Mouse (Mus musculus) layer of hippocampus, postnatal 14 days (tissue): ENCODE results near the gene Gm28710. TPM values are rescaled to one million over a fixed set of nuclear protein-coding genes. Genes with fewer than 3 reads are reported as not detected.

Source experiments
- DNase-seq, 2 experiments: peaks; one replicate each; pipeline ENCODE4 v3.0.0; 2021 to 2022; ENCODE audit warnings: low spot score in 2 of 2, mixed read lengths in 1 of 2
- long read RNA-seq, 2 experiments: library from polyadenylated mRNA; stranded (forward); transcript quantifications; one replicate each; pipeline ENCODE4 v2.0.0; 2021
- total RNA-seq, 2 experiments: library from RNA; stranded (reverse); gene quantifications; 2 replicates each; pipeline ENCODE4 v1.2.3; 2021

Gene Gm28710
- not detected for total RNA-seq
- long read RNA-seq, experiment 1: 0 reads
- long read RNA-seq, experiment 2: 0 reads

DNA sequence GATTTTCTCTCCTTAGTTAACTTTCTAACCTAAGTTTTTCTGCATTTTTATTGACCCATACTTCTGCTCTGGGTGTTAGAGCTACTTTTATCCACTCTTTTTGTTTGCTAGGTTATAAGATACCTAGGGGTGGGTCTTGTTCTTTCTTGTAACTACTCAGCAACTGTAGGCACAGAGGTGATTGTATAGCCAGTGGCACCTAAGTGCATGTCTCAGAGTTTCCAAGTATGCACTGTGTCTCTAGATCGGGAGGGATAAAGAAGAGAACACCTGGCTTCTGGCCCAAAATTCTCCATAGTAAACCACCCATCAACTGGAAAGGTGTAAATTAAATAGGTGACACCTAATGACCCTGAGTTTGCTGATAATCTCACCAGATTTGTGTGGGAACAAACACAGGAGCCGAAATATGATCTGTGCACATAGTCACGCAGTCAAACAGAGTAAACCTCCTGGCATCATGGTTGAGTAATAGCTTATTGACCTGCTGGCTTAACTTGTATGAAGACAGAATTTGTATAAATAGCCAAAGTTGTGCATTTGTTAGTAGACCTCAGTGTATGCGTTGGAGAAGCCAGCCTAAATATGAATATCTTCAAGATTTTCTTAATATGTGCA, at the start of gene Gm28710:
Gene Gm28710, plus strand, starts transcription at position 568 of the 618 bp plus-strand sequence.
- no peak for DNase-seq

DNA sequence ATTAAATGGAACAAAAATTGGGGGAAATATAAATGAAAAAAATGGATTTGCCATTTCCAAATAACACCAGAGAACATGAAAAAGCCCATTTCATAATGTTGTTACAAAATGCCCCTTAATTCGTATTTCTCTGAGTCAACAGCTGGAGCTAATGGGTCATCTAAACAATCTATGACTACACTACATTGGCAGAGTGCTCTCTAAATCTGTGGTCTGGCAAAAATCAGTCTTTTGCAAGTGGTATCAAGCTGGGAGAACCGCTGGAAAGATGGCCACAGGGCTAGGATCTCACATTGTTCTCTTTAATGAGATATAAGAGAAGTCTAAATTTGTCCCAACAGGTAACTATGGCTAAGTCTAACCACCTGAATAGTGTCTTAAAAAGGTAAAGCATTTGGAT, 14.4 kb upstream of the Gm28710 start:
- DNase-seq: no peak

DNA sequence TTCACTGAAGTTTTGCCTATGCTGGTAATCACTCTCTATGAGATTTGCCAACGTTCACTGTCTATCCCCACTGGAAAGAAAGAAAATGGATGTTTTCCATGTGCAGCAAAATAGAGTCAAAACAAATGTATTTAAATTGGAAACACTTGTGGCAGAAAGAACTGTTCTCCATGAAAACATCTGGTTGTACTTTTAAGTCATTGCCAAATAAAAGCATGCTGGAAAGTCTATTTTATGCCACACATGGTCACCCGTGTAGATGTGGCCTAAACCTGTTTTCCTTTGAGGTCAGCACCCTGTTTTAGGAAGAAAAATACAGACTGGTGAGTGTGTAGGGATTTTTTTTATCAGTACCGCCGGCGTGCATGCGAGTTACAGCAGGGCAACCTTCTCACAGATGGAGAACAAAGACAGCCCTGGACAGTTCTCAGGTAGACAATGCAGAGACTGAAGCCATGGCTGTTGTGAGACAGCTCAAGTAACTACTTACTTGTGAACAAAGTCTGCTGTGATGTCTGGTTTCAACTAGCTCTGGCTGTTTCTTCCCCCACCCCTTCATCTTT, 12.9 kb upstream of the Gm28710 start:
- DNase-seq: no peak

DNA sequence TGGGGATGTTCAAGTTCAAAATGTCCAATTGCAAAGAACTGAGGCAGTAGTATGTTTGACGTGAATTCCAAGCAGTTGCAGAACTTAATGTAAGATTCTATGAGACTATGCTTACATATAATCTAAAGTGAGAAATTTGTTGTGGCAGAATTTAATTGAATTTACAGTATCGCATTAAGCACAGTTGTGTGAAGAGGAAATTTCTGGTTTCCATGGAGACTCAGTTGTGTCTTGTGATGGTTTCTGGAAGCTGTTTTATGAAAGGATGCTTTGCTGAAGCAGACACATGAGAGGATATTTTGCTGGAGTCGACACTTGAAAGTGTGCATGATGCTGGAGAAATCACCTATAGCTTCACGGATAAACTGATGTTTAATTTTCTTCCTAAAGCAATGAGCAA, 6.0 kb upstream of the Gm28710 start:
- no peak for DNase-seq

DNA sequence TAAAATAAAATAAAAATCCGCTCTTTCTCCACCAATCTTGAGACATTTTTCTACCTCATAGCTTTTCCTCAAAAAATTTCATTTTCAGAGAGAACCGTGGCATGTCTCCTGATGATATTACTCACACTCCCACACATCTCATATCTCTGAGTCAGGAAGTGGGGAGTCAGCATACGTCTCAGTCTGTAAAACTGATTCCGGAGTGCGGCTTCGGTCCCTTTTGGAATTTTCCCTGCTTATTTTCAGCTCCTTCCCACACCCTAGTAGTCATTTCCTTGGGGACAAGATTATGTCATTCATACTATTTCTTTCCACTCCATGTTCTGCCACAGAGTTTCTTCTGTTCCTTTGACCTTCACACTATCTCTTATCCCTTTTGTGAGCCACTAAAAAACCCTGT, 3.4 kb downstream of the Gm28710 start:
- DNase-seq: no peak

DNA sequence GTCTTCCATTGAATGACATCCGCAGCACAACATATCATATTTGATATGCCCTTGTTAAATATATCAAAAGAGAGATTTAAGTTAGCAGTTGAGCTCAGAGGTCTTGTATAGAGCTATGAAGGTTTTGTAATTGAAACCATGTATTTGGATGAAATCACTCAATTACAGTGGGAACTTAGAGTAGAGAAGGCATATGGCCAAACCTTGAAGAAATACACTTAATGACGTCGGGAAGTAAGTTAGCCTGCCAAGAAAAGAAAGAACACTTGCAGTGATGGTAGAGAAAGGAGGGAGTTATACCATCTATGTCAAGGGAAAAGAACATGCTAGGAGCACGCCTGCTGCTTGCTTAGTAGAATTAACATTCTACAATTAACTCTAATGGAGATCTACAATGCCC, 11.1 kb downstream of the Gm28710 start:
- no peak for DNase-seq

DNA sequence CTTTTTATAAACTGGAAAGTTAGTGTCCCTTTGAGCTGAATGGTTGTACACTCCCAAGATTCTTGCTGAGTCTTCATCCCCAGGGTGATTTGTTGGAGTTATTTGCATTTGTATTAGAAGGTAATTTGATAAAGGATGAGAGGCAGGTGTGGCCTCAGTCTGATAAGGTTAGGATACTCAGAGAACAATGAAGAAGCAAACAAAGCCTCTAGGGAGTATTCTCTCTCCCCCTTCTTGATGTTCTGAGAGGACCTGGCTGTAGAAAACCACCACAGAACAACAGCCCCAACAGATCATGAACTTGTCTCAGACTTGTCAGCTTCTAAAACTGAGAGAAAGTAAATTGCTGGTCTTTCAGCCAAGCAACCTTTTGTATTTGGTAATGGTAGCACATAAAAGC, 47.4 kb downstream of the Gm28710 start:
- DNase-seq: no peak

DNA sequence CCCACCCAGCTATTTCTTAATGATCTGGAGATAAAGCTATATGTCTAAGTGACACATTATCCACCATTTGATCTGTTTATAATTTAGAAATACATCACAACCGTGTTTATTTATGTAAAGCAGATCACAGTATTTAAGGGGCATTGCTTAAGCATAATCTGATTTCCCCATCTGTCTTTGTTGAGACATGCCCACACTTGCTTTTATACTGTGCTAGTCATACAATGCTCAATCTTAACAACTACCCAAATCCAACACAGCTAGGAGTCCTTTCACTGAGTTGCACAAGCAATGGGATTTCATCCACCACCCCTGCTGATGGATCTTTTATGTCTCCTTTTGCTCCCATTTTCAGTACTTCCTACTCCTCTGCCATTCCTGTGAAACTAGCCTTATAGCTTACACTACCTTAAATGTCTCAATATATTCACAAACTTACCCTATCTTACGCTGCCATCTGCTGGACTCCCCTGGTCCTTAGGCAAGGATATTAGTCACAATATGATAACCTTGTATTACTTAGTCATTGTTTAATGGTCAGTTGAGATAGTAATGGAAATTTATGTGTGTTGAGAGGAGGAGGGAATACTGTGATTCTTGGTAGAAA, 77.8 kb downstream of the Gm28710 start:
- peak; percentile 24 to 58 for DNase-seq

DNA sequence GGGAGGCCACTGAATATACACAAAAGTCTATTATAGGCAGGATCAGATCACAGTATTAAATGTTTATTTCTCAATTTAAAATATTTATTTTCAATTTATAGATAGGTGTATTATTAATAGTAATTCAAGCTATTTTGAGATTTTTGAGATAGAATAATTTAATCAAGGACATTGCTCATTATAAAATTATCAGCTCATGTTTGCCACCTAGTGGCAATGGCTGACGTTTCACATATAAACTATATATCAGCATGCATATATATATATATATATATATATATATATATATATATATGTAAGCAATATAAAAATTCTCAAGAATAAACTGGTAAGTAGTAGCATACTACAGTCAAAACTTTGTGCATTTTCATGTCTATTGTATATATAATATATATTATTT, 102.6 kb downstream of the Gm28710 start:
- DNase-seq: peak in 1 of 2 experiments; percentile 2

DNA sequence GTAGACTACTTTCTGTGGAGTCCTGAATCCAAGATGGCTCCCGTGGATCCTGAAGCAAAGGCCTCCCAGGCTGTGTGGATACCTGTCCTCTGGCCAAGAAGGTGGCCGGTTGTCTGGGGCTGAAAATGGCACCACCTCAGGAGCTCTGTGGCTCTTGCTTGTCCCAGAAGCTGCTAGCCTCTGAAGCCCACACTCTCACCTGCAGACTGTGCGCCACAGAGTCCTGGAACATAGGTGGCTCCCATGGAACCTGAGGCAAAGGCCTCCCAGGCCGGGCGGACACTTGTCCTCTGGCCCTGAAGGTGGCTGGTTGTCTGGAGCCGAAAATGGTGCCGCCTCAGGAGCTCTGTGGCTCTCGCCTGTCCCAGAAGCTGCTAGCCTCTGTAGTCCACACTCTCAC, 128.2 kb downstream of the Gm28710 start:
- no peak for DNase-seq

DNA sequence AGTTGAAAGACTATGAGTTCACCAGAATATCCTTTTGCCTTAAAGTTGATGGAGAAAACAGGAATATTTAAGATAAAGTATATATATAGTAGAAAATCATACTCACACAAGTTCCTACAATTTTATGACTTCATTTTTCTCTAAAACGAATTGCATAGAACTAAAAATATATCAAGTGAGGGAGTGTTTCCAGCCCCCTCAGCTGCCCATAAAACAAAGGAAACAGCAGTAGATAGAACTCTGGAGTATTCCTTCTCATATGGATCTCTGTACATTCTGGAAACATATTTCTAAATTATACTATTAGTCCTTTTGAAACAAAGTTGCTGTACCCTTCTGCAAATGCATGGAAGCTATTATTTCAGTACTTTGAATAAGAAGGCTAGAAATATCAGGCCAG, 130.9 kb downstream of the Gm28710 start:
- no peak for DNase-seq

Other genes starting within 250 kb of the Gm28710 start
- 1 to 10 TPM; 4.5 to 5.4 TPM for gene Hgf, start 238.3 kb upstream of the Gm28710 start, total RNA-seq